Mouse (Mus musculus) liver, embryonic 11.5 days (tissue): ENCODE data around the gene Spg20. TPM values are rescaled to one million over a fixed set of nuclear protein-coding genes. Genes with fewer than 3 reads are reported as not detected.

Experiments used
- ATAC-seq: fragments of 200-750 bp; cut with Nextera tagmentation; replicated peaks from 2 replicates; pipeline ENCODE4 v1.8.0; 2017; ENCODE audit warnings: moderate number of reproducible peaks, mild to moderate bottlenecking, moderate TSS enrichment, moderate library complexity; ENCODE audit not compliant: low FRiP score
- DNase-seq: peaks from one replicate; pipeline ENCODE4 v3.0.0-alpha.2; 2017; ENCODE audit warnings: low spot score
- H3K27ac ChIP-seq: fragments of 300-500 bp; sonication (generic); 2 replicates; pipeline ENCODE4 v1.5.1; 2014; ENCODE audit warnings: mild to moderate bottlenecking, low read depth, low read length, control low read depth
- H3K27me3 ChIP-seq: fragments of 300-500 bp; sonication (generic); replicated peaks from 2 replicates; pipeline ENCODE4 v1.6.1; 2014; ENCODE audit warnings: low read length, mixed read lengths; ENCODE audit not compliant: control insufficient read depth, insufficient read depth
- H3K36me3 ChIP-seq: fragments of 300-500 bp; sonication (generic); 2 replicates; pipeline ENCODE4 v1.6.1; 2014; ENCODE audit warnings: mild to moderate bottlenecking, low read length, moderate library complexity, mixed read lengths; ENCODE audit not compliant: control insufficient read depth, insufficient read depth
- H3K4me1 ChIP-seq: fragments of 300-500 bp; sonication (generic); replicated peaks from 2 replicates; pipeline ENCODE4 v1.6.1; 2014; ENCODE audit warnings: low read length, mixed read lengths; ENCODE audit not compliant: control insufficient read depth, insufficient read depth
- H3K4me2 ChIP-seq: fragments of 300-500 bp; sonication (generic); 2 replicates; pipeline ENCODE4 v1.6.1; 2014; ENCODE audit warnings: mild to moderate bottlenecking, control low read depth, moderate library complexity
- H3K4me3 ChIP-seq: fragments of 300-500 bp; sonication (generic); 2 replicates; pipeline ENCODE4 v1.5.1; 2014; ENCODE audit warnings: low read depth, low read length, control low read depth
- H3K9ac ChIP-seq: fragments of 300-500 bp; sonication (generic); 2 replicates; pipeline ENCODE4 v1.6.1; 2014; ENCODE audit warnings: low read depth, low read length, control low read depth
- H3K9me3 ChIP-seq: fragments of 300-500 bp; sonication (generic); 2 replicates; pipeline ENCODE4 v1.6.1; 2016; ENCODE audit warnings: low read length, inconsistent platforms, mixed read lengths; ENCODE audit not compliant: control insufficient read depth
- WGBS: fragments of 180-500 bp; shearing (Covaris S2); extraction: QIAGEN DNeasy Blood & Tissue Kit; methylation state at CpG from one replicate; pipeline ENCODE4 v1.1.7; 2014; 5-methylcytosine and 5-hydroxymethylcytosine counted together
- microRNA-seq: library from miRNA; unstranded; fragments of <30 nt; microRNA quantifications from one replicate; pipeline ENCODE4, GENCODE M21; 2017; ENCODE audit warnings: borderline number of aligned reads
- polyA plus RNA-seq: library from polyadenylated mRNA; unstranded; fragments of >200 nt; fragmentation: Nextera tagmentation; extraction: Ambion mirVana; gene quantifications from 2 replicates; pipeline ENCODE4 v1.2.1, GENCODE M21; 2014

The Spg20 gene
- polyA plus RNA-seq, 1 experiment from 2014 or later = 27.9 TPM

- H3K4me1 ChIP-seq = no peaks in the 10 kb centered on the region
- no peaks in the 10 kb centered on the region for H3K36me3 ChIP-seq
- ATAC-seq (no peak), DNase-seq (no peak)
- no peaks in the 10 kb centered on the region for H3K27me3 ChIP-seq
- no peak within 1 kb of the TSS for H3K4me2 ChIP-seq
- H3K9ac ChIP-seq = no peak within 1 kb of the TSS
- WGBS = 87% methylated on average over 22 of the region's 22 CpGs
- H3K27ac ChIP-seq = no peak within 1 kb of the TSS
- no peak within 1 kb of the TSS for H3K4me3 ChIP-seq
- no peaks in the 10 kb centered on the region for H3K9me3 ChIP-seq
These were observed 69.9 kb downstream of the Spg20 start, which contains the start of gene Sohlh2 for GRCm38 (mm10) chr3:55181766-55182165. Gene Sohlh2 (plus strand): TSS chr3:55182028.

Small RNAs within 50 kb of the gene (microRNA-seq; reads per million reads assigned to microRNA genes)
- gene Gm22029 = not detected

Other genes starting within 250 kb of the Spg20 start
- 0.77 and 0.82 TPM in 2 replicates for gene Sertm1, start 196.2 kb upstream of the Spg20 start, polyA plus RNA-seq
- gene Ccna1, start 56.6 kb upstream of the Spg20 start, polyA plus RNA-seq = 0.79 and 2.4 TPM in 2 replicates
- gene Ccdc169, start 25.2 kb downstream of the Spg20 start, polyA plus RNA-seq = 0.08 TPM in 1 of 2 replicates, not detected in the other
- gene Sohlh2, start 69.9 kb downstream of the Spg20 start, polyA plus RNA-seq = not detected in 2 replicates
- 2.7 and 3.3 TPM in 2 replicates for gene Dclk1, start 130.3 kb downstream of the Spg20 start, polyA plus RNA-seq